Mouse (Mus musculus): Measurements from ENCODE around the gene Tgfb3. TPM values are rescaled to one million over a fixed set of nuclear protein-coding genes. Genes with fewer than 3 reads are reported as not detected.
A peak's percentile ranks its signal among the peaks of the same experiment; 100 is the strongest.

Tgfb3 gene
- total and polyA plus RNA-seq, 3 experiments: 0.42 to 0.96 TPM; not detected in 1

GRCm38 (mm10) chr12:86116295-86116835 lies 37.5 kb upstream of the Tgfb3 start:
- no peaks in the 10 kb centered on the region for H3K79me2 ChIP-seq (ENCODE audit: control insufficient read depth, insufficient read depth, low read length, poor library complexity)
- DNase-seq (ENCODE audit: low read depth, low spot score): no peak
- H3K27me3 ChIP-seq (ENCODE audit: control insufficient read depth in 1 of 2, insufficient read depth in 2 of 2, low read length in 2 of 2): no peaks in the 10 kb centered on the region
- H3K36me3 ChIP-seq (ENCODE audit: control insufficient read depth in 1 of 2, insufficient read depth in 2 of 2, low read length in 2 of 2): no peaks in the 10 kb centered on the region
- no peaks in the 10 kb centered on the region for H3K4me1 ChIP-seq (ENCODE audit: control insufficient read depth in 1 of 2, insufficient read depth in 2 of 2, low read length in 2 of 2)
- TF ChIP-seq POLR2A (IDR thresholded peaks at IDR 0.05; ENCODE audit: control insufficient read depth in 1 of 2, insufficient read depth in 1 of 2, low read depth in 1 of 2, low read length in 2 of 2, poor library complexity in 1 of 2) (no peak), USF2 (IDR thresholded peaks at IDR 0.05; ENCODE audit: borderline replicate concordance in 1 of 2, insufficient read depth in 1 of 2, low read depth in 1 of 2, low read length in 2 of 2) (no peak), RAD21 (IDR thresholded peaks at IDR 0.05; ENCODE audit: low read depth, low read length) (no peak), E2F4 (IDR thresholded peaks at IDR 0.05; ENCODE audit: borderline replicate concordance, low read depth, low read length) (no peak), TAL1 (IDR thresholded peaks at IDR 0.05; ENCODE audit: low read length) (no peak), GATA1 (IDR thresholded peaks at IDR 0.05; ENCODE audit: low read depth, low read length) (no peak), NRF1 (IDR thresholded peaks at IDR 0.05; ENCODE audit: insufficient read depth, low read depth, low read length, poor library complexity, severe bottlenecking) (no peak), TBP (IDR thresholded peaks at IDR 0.05; ENCODE audit: low read depth, low read length) (no peak), MYC (IDR thresholded peaks at IDR 0.05; ENCODE audit: low read depth, low read length) (no peak), ZKSCAN1 (IDR thresholded peaks at IDR 0.05; ENCODE audit: low read depth, low read length) (no peak), MAZ (IDR thresholded peaks at IDR 0.05; ENCODE audit: low read depth, low read length) (no peak), MYB (IDR thresholded peaks at IDR 0.05; ENCODE audit: low read depth, low read length) (no peak), POLR2AphosphoS5 (IDR thresholded peaks at IDR 0.05; ENCODE audit: borderline replicate concordance, low read depth, low read length) (no peak), MAX (IDR thresholded peaks at IDR 0.05; ENCODE audit: low read length) (no peak), MAFK (IDR thresholded peaks at IDR 0.05; ENCODE audit: borderline replicate concordance, low read depth, low read length) (no peak), UBTF (IDR thresholded peaks at IDR 0.05; ENCODE audit: borderline replicate concordance, insufficient read depth, low read depth, low read length) (no peak)
- no peaks in the 10 kb centered on the region for H3K9me3 ChIP-seq (replicated peaks; ENCODE audit: insufficient read depth, low read length)
- no peak overlapping the region for H3K9ac ChIP-seq (ENCODE audit: control insufficient read depth, low read depth, low read length, poor library complexity, severe bottlenecking)
- H3K27ac ChIP-seq (ENCODE audit: control insufficient read depth, low read depth, low read length): no peak overlapping the region
- no peak overlapping the region for H3K4me3 ChIP-seq (ENCODE audit: control insufficient read depth in 1 of 2, insufficient read depth in 1 of 2, low read depth in 2 of 2, low read length in 2 of 2)

GRCm38 (mm10) chr12:86110637-86111036 lies 31.8 kb upstream of the Tgfb3 start:
- no peaks in the 10 kb centered on the region for H3K27me3 ChIP-seq (ENCODE audit: control insufficient read depth in 1 of 2, insufficient read depth in 2 of 2, low read length in 2 of 2)
- TF ChIP-seq RCOR1 (IDR thresholded peaks at IDR 0.05; ENCODE audit: low read depth, low read length) (no peak), SMC3 (IDR thresholded peaks at IDR 0.05; ENCODE audit: low read depth, low read length) (peak; percentile 65), RAD21 (IDR thresholded peaks at IDR 0.05; ENCODE audit: low read depth, low read length) (peak; percentile 58), TBP (IDR thresholded peaks at IDR 0.05; ENCODE audit: low read depth, low read length) (no peak), KAT2A (conservative IDR thresholded peaks at IDR 0.05; ENCODE audit: low read depth, low read length) (no peak), ZC3H11A (IDR thresholded peaks at IDR 0.05; ENCODE audit: low read depth, low read length) (0 out of 2 replicates have a peak, but pooled peaks have one; percentile 25), CTCF (IDR thresholded peaks at IDR 0.05 in 2 of 3, conservative IDR thresholded peaks at IDR 0.05 in 1 of 3; ENCODE audit: control insufficient read depth in 1 of 3, insufficient read depth in 1 of 3, low read depth in 2 of 3, low read length in 3 of 3, poor library complexity in 1 of 3, severe bottlenecking in 1 of 3) (peak; percentile 48 to 71 (median 66))
- no peaks in the 10 kb centered on the region for H3K36me3 ChIP-seq (ENCODE audit: control insufficient read depth in 1 of 2, insufficient read depth in 2 of 2, low read length in 2 of 2)
- H3K79me2 ChIP-seq (ENCODE audit: control insufficient read depth, insufficient read depth, low read length, poor library complexity): no peaks in the 10 kb centered on the region
- no peak overlapping the region for H3K9ac ChIP-seq (ENCODE audit: control insufficient read depth, low read depth, low read length, poor library complexity, severe bottlenecking)
- peak; percentile 66 for DNase-seq (ENCODE audit: low read depth, low spot score)
- no peaks in the 10 kb centered on the region for H3K9me3 ChIP-seq (replicated peaks; ENCODE audit: insufficient read depth, low read length)
- no peak overlapping the region for H3K27ac ChIP-seq (ENCODE audit: control insufficient read depth, low read depth, low read length)
- H3K4me1 ChIP-seq (ENCODE audit: control insufficient read depth in 1 of 2, insufficient read depth in 2 of 2, low read length in 2 of 2): no peaks in the 10 kb centered on the region
- H3K4me3 ChIP-seq (ENCODE audit: control insufficient read depth in 1 of 2, insufficient read depth in 1 of 2, low read depth in 2 of 2, low read length in 2 of 2): no peak overlapping the region

Measured in MEL (cell line).